In the genomic region with DNA sequence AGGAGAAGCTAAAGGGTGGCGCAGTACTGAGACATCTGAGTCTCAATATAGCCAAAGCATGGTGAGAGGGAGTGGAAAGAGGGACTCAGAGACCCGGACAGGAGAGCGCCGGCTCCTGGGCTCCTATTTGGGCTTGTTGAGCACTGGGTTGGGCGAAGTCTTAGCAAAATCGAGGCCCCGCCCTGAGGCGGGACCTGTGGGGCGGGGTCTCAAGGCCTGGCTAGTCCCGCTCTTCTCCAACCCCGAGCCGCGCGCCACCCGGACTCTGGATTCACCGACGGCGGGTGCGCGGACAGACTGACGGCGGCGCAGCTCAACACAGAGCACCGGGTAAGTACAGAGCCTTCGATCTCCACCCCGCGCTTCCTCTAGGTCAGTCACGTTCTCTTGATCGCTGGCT, we compare ENCODE assay signal across 8 mouse cellular contexts. TPM values are rescaled to one million over a fixed set of nuclear protein-coding genes. Genes with fewer than 3 reads are reported as not detected.
DNase-seq lines count a peak whose midpoint lies in the region; ATAC-seq and TF ChIP-seq lines count a peak whose summit lies in the region.

No protein-coding gene starts in this region.

- peak; percentile 86 for ATAC-seq in embryonic facial prominence, embryonic 11.5 days (replicated peaks; ENCODE audit: insufficient number of reproducible peaks, low FRiP score, low TSS enrichment, low read depth)
- peak; percentile 87 for ATAC-seq in kidney, embryonic 14.5 days (ENCODE audit: low FRiP score, low TSS enrichment)

- no peaks in the 10 kb centered on the region for H3K4me1 ChIP-seq in thymus, adult 2 months (replicated peaks; ENCODE audit: control insufficient read depth, insufficient read depth, low read length)
- peaks cover 5% of the 10 kb centered on the region for H3K4me1 ChIP-seq in embryonic facial prominence, embryonic 11.5 days (ENCODE audit: control insufficient read depth, insufficient read depth, low read length)
- H3K4me1 ChIP-seq in heart, embryonic 10.5 days: peaks cover 54% of the 10 kb centered on the region
- peaks cover 20% of the 10 kb centered on the region; the same call in 1 of the 2 replicates for H3K4me1 ChIP-seq in kidney, embryonic 14.5 days (ENCODE audit: control insufficient read depth, insufficient read depth, low read length)
- H3K4me1 ChIP-seq in small intestine, adult 2 months (ENCODE audit: control insufficient read depth, insufficient read depth, insufficient read length, low read length): no peaks in the 10 kb centered on the region; the same call in 1 of the 2 replicates

- H3K9me3 ChIP-seq in embryonic facial prominence, embryonic 11.5 days (replicated peaks; ENCODE audit: control insufficient read depth, low read length): no peaks in the 10 kb centered on the region
- no peaks in the 10 kb centered on the region for H3K9me3 ChIP-seq in heart, embryonic 10.5 days
- H3K9me3 ChIP-seq in kidney, embryonic 14.5 days (ENCODE audit: control insufficient read depth, low read length): no peaks in the 10 kb centered on the region

- TF ChIP-seq CTCF in thymus, adult 2 months (IDR thresholded peaks at IDR 0.05; ENCODE audit: borderline replicate concordance, control insufficient read depth, extremely low read depth, insufficient read depth, low read length, poor library complexity): no peak
- TF ChIP-seq CTCF in small intestine, adult 2 months (IDR thresholded peaks at IDR 0.05; ENCODE audit: extremely low read depth, insufficient read length, insufficient replicate concordance, low read depth, low read length): no peak

- no peak overlapping the region for H3K4me3 ChIP-seq in thymus, adult 2 months (ENCODE audit: control insufficient read depth, insufficient read depth, low read length)
- H3K4me3 ChIP-seq in embryonic facial prominence, embryonic 11.5 days (ENCODE audit: low read depth, low read length): peak overlapping the region; percentile 46
- H3K4me3 ChIP-seq in heart, embryonic 10.5 days: peak overlapping the region; percentile 60
- H3K4me3 ChIP-seq in kidney, embryonic 14.5 days (ENCODE audit: low read length): peak overlapping the region; percentile 41
- H3K4me3 ChIP-seq in small intestine, adult 2 months (ENCODE audit: low read depth, low read length): peak overlapping the region; percentile 48

- DNase-seq in thymus, adult 2 months: peak; percentile 5
- DNase-seq in thymus, adult 18-20 months: no peak
- DNase-seq in embryonic facial prominence, embryonic 11.5 days (ENCODE audit: low spot score): peak; percentile 91
- peak; percentile 89 for DNase-seq in heart, embryonic 10.5 days (ENCODE audit: low spot score)
- DNase-seq in lung, postnatal 10 days: peak; percentile 80
- no peak for DNase-seq in T-cell, adult 2 months (ENCODE audit: low spot score)

- no peaks in the 10 kb centered on the region for H3K36me3 ChIP-seq in thymus, adult 2 months (ENCODE audit: control insufficient read depth, insufficient read depth, low read length)
- H3K36me3 ChIP-seq in embryonic facial prominence, embryonic 11.5 days (replicated peaks; ENCODE audit: control insufficient read depth, insufficient read depth, low read depth, low read length): no peaks in the 10 kb centered on the region
- no peaks in the 10 kb centered on the region for H3K36me3 ChIP-seq in heart, embryonic 10.5 days
- H3K36me3 ChIP-seq in kidney, embryonic 14.5 days (ENCODE audit: control insufficient read depth, insufficient read depth, low read length): no peaks in the 10 kb centered on the region
- H3K36me3 ChIP-seq in small intestine, adult 2 months (ENCODE audit: control insufficient read depth, insufficient read depth, low read length): no peaks in the 10 kb centered on the region

- H3K27ac ChIP-seq in thymus, adult 2 months (ENCODE audit: control insufficient read depth, insufficient read depth, low read length): no peak overlapping the region
- H3K27ac ChIP-seq in embryonic facial prominence, embryonic 11.5 days (replicated peaks; ENCODE audit: low read depth, low read length): 0 out of 2 replicates have a peak overlapping the region, but pooled peaks have one; percentile 28
- H3K27ac ChIP-seq in heart, embryonic 10.5 days: peak overlapping the region; percentile 81
- no peak overlapping the region; the same call in 1 of the 2 replicates for H3K27ac ChIP-seq in kidney, embryonic 14.5 days (ENCODE audit: low read depth, low read length)
- H3K27ac ChIP-seq in small intestine, adult 2 months (ENCODE audit: insufficient read depth, low read depth, low read length): no peak overlapping the region

- H3K4me2 ChIP-seq in embryonic facial prominence, embryonic 11.5 days (ENCODE audit: low read depth, low read length): peak overlapping the region; percentile 72
- H3K4me2 ChIP-seq in kidney, embryonic 14.5 days (replicated peaks; ENCODE audit: low read depth, low read length): peak overlapping the region; percentile 67

- WGBS in thymus, adult 2 months: 6% methylated on average over 29 of the region's 29 CpGs
- WGBS in embryonic facial prominence, embryonic 11.5 days: 1% methylated on average over 29 of the region's 29 CpGs
- WGBS in heart, embryonic 10.5 days: 1% methylated on average over 29 of the region's 29 CpGs
- 1% methylated on average over 29 of the region's 29 CpGs for WGBS in kidney, embryonic 14.5 days
- 3% methylated on average over 29 of the region's 29 CpGs for WGBS in small intestine, adult 2 months

- no peaks in the 10 kb centered on the region for H3K27me3 ChIP-seq in thymus, adult 2 months (ENCODE audit: control insufficient read depth, insufficient read depth, low read length)
- no peaks in the 10 kb centered on the region for H3K27me3 ChIP-seq in embryonic facial prominence, embryonic 11.5 days (ENCODE audit: control insufficient read depth, insufficient read depth, low read length)
- H3K27me3 ChIP-seq in heart, embryonic 10.5 days (ENCODE audit: insufficient read depth, poor library complexity, severe bottlenecking): peaks cover 29% of the 10 kb centered on the region
- 0 out of 2 replicates have a peak, but pooled peaks cover 4% of the 10 kb centered on the region for H3K27me3 ChIP-seq in kidney, embryonic 14.5 days (ENCODE audit: control insufficient read depth, insufficient read depth, low read length)
- H3K27me3 ChIP-seq in small intestine, adult 2 months (ENCODE audit: control insufficient read depth, insufficient read depth, low read length): 0 out of 2 replicates have a peak, but pooled peaks cover 9% of the 10 kb centered on the region

- TF ChIP-seq POLR2A in thymus, adult 2 months (IDR thresholded peaks at IDR 0.05; ENCODE audit: control insufficient read depth, extremely low read depth, insufficient read depth, low read length, poor library complexity): no peak
- TF ChIP-seq POLR2A in small intestine, adult 2 months (IDR thresholded peaks at IDR 0.05; ENCODE audit: low read depth, low read length): no peak; the same call in 1 of the 2 replicates

- peak overlapping the region; percentile 72 for H3K9ac ChIP-seq in embryonic facial prominence, embryonic 11.5 days (replicated peaks; ENCODE audit: low read length)
- peak overlapping the region; percentile 57 for H3K9ac ChIP-seq in kidney, embryonic 14.5 days (ENCODE audit: low read depth, low read length)

RNA-seq across cellular contexts. Expression of a gene that starts 0.3 kb away (rescaled TPM):
- polyA plus RNA-seq in thymus, adult 2 months (2012; rRNA removed): 70.4 and 71.8 TPM in 2 replicates
- polyA plus RNA-seq in embryonic facial prominence, embryonic 11.5 days (2014; fragmentation: Nextera tagmentation; extraction: Ambion mirVana): 61.9 and 76.6 TPM in 2 replicates
- 99.3 and 114 TPM in 2 replicates for polyA plus RNA-seq in heart, embryonic 10.5 days (2016; fragmentation: Nextera tagmentation; extraction: Ambion mirVana)
- 16.4 and 22.1 TPM in 2 replicates for polyA plus RNA-seq in kidney, embryonic 14.5 days (2014; fragmentation: Nextera tagmentation; extraction: Ambion mirVana)
- polyA plus RNA-seq in small intestine, adult 2 months (2012; rRNA removed): 19.6 and 24.9 TPM in 2 replicates

RNA-seq across cellular contexts. Expression of a gene that starts 56.1 kb away (rescaled TPM):
- 10.8 and 16.6 TPM in 2 replicates for polyA plus RNA-seq in thymus, adult 2 months (2012; rRNA removed)
- polyA plus RNA-seq in embryonic facial prominence, embryonic 11.5 days (2014; fragmentation: Nextera tagmentation; extraction: Ambion mirVana): 11.0 TPM in 2 replicates
- 6.4 and 6.8 TPM in 2 replicates for polyA plus RNA-seq in heart, embryonic 10.5 days (2016; fragmentation: Nextera tagmentation; extraction: Ambion mirVana)
- 11.6 and 14.1 TPM in 2 replicates for polyA plus RNA-seq in kidney, embryonic 14.5 days (2014; fragmentation: Nextera tagmentation; extraction: Ambion mirVana)
- polyA plus RNA-seq in small intestine, adult 2 months (2012; rRNA removed): 13.4 and 24.0 TPM in 2 replicates

Comparison
In these comparisons a context has a peak if more than half of its experiments do, and no peak if none do; other contexts are left out.
1. DNase-seq: peak in thymus, adult 2 months (single experiment), embryonic facial prominence, embryonic 11.5 days (single experiment), heart, embryonic 10.5 days (single experiment) and lung, postnatal 10 days (single experiment); none in thymus, adult 18-20 months (0 of 2) and T-cell, adult 2 months (single experiment).
2. H3K27ac ChIP-seq: peak in embryonic facial prominence, embryonic 11.5 days (single experiment) and heart, embryonic 10.5 days (single experiment); none in thymus, adult 2 months (single experiment), kidney, embryonic 14.5 days (single experiment) and small intestine, adult 2 months (single experiment).